Mouse (Mus musculus): ENCODE measurements around the gene Gm867.
A peak's percentile ranks its signal among the peaks of the same experiment; 100 is the strongest.

Gene Gm867

DNA sequence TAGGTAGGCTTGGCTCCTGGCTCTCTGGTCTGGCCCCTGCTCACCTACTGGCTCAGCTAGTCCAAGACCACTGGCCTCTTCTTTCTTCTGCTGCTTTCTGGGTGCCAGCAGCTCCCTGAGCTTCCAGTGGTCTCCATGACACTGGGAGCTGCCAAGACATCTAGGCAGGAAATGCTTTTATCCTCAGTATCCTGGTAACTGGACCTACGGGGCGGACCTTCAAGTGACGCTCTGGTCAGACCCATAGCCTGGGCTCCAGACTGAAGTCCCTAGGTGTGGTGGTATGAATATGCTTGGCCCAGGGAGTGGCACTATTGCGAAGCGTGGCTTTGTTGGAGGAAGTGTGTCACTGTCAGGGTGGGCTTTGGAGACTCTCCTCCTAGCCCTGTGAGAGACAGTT, at the start of gene Gm867:
Gene Gm867 (minus strand): TSS at position 153 of the 400 bp plus-strand sequence.
- DNase-seq (ENCODE audit: low spot score): no peak

DNA sequence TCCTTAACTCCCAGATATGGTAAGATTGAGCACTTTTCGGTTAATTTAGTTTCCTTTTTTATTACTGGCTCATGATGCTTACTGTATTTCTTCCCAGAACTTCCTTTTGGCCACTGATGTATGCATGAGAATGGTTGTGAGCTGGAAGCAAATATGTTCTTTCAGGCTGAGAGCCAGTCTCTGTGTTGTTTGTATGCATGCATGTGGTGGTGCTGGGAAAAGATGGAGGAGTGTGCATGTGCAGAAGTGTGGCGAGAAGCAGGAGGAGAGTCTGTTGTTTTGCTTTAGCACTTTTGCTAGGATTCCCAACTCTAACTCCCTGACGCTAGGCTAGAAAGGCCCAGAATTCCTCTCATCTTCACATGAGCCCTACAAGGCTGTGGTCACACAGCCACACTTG, 39.0 kb upstream of the Gm867 start:
- DNase-seq (ENCODE audit: low spot score): no peak

DNA sequence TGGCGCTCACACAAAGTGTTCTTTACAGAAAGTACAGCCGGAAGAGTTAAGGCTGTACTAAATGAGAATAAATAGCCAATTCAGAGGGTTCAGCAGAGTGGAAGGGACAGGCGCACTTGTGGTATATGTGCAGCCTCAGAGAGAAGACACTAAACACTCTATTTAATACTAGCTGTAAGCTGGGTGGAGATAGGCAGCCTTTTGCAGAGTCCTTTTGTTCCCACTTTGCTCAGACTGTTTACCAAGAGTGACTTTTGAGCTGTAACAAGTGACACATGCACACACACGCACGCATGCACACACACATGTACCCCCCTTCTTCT, 38.3 kb upstream of the Gm867 start:
- DNase-seq (ENCODE audit: low spot score): no peak

DNA sequence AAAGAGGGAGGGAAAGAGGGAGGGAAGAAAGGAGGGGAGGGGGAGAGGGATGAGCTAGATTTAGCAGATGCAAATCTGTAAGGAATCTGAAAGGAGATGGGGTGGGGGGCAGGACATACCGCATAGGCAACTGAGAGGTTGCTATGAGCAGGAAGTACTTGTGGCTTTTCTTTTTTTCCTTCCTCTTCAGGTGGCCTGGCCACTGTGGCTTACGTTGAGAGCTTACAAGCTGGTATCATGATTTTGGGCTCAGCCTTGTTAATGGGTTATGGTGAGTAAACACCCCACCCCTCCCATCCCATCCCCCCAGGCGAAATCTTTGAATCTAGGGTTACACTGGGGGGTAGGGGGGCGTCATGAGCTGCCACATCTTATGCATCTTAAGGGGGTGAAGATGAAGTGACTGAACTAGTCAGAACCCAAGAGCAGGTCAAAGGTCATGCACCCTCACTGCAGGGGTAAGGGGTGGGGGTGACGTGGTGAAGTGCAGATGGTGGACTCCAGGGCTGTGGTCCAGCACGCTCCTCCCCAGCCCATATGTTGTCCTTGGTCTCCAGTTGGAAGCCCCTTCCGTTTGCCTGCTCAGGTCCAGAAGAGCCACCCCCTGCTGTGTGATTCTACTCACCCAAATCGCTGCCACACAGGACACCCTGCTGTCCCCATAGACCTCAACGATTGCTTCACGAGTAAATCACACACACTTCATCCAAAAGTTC, 37.8 kb upstream of the Gm867 start:
- no peak for DNase-seq (ENCODE audit: low spot score)

DNA sequence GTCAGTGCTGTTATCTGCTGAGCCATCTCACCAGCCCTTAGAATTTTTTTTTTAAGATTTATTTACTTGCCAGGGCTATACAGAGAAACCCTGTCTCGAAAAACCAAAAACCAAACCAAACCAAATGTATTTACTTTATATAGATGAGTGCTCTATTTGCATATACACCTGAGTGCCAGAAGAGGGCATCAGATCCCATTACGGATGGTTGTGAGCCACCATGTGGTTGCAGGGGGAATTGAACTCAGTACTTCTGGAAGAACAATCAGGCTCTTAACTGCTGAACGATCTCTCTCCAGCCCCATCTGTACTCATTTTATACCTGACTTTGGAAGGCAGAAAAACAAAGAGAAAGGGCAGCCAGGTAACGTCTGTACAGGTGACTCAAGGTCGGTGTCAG, 34.7 kb upstream of the Gm867 start:
- DNase-seq (ENCODE audit: low spot score): no peak

DNA sequence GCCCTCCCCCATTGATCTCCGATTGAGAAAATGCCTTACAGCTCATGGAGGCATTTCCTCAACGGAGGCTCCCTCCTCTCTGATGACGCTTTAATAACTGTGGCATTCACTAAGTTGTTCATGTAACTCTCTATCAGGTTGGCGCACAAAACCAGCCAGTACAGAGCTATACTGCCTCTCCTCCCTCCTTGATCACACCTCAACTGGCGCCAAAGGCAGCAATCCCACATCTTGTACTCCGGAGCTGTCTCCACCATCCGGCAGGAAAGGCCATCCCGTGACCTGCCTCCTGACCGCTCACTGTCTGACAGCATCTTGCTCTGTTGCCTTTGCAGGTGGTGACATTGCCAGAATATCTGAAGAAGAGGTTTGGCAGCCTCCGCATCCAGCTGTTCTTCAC, 33.4 kb upstream of the Gm867 start:
- DNase-seq (ENCODE audit: low spot score): no peak

DNA sequence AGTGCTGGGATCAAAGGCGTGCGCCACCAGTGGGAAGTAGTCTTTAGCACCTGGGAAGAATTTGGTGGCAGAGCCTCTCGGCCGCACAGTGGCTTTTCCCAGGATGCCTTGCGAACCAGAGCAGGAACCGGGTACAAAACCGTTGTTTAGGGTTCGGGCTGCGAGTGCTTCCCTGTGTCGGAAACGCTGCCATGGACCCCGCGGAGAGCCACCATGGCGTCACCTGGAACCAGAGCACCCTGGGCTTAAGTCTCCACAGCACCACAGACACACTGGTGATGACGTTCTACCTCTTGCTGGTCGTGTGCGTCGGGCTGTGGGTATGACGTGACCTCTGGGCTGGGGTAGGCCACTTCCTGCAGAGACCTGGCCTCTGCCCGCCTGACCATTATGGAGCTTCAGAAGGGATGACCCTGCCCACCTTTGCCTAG, 13.9 kb upstream of the Gm867 start, which contains the start of gene Gm5134:
Gene Gm5134 (plus strand): TSS at position 134 of the 431 bp plus-strand sequence.
- no peak for DNase-seq (ENCODE audit: low spot score)

DNA sequence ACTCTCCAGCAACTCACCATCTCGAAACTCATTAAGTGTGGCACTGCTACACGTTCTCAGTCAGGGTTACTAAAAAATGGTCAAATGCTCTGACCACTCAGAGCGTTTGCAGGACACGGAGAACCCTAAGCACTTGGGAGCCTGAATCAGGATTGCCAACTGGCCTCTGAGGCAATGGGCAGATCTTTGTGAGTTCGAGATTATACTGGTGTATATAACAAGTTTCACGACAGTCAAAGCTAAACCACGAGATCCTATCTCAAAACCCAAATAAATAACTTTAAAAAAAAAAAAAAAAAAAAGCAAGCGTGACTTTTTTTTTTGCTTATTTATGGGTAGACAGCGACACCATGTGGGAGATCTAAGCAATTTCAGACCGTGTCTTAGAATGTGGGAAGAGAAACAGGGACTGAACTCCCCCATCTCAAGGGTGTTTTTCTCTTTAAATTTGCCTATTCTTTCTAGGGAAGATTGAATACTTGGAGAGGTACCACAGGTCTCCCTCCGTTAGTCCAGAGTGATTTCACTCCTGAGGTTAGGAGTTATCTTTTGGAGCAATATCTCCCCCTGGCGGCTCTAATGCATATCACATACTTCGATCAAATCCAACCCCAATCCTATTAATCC, 11.1 kb upstream of the Gm867 start:
- DNase-seq (ENCODE audit: low spot score): peak; percentile 70

DNA sequence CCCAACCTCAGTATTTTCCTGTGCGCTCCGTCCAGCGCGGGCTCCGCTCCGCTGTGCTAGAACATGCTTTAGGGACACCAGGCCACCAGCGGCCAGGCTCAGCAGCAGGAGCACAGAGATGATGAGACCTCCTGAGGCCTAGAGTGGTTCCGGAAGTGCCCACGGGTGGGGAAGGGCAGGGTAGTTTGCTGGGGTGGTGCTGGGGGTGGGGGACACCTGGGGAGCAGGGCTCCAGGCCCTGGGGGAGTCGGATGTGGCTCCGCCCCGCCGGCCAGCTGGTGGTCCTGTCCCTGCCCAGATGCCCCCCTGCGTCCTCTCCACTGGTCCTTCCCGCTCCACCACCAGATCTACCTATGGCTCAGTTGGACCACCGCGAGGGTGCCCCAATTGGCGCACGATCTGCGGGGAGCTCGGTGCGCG, 10.3 kb upstream of the Gm867 start:
- no peak for DNase-seq (ENCODE audit: low spot score)

DNA sequence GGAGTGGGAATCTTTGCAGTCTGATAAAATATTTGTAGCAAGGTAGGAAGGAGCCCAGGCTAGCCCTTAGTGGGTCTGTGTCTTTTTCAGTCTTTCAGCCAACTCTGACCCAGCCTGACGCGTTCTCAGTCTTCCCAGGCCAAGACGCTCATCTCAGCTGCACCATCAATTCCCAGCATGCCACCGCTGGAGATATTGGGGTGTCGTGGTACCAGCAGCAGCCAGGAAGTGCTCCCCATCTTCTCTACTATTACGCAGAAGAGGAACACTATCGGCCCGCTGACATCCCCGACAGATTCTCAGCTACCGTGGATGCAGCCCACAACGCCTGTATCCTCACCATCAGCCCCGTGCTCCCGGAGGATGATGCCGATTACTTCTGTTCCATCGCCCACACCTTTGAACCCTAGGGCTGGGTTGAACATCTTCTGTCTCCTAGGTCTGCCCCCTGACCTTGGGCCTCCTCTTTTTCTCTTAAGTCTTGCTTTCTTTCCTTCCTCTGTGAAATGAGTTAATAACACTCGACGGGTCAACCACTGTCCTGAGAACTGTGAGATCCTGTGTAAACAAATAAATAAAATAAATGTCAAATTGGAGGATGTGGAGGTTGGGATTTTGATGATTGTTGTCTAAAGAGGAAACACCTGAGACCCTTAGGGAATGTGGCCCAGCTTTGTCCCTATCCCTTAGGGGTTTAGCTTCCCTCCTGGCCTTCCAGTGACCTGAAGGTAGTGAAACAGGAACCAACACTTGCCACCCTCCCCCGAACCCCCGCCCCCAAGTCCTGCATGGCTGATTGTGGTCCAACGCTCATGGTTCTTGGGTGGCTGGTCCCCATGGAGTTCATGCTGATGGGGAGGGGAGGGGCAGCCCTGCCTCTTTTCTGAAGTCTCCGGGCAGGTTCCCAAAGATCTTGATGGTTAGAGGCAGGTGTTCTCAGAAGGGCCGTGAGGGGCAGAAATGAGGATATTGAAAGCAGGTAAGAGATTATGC, 8.9 kb upstream of the Gm867 start:
- DNase-seq (ENCODE audit: low spot score): no peak

DNA sequence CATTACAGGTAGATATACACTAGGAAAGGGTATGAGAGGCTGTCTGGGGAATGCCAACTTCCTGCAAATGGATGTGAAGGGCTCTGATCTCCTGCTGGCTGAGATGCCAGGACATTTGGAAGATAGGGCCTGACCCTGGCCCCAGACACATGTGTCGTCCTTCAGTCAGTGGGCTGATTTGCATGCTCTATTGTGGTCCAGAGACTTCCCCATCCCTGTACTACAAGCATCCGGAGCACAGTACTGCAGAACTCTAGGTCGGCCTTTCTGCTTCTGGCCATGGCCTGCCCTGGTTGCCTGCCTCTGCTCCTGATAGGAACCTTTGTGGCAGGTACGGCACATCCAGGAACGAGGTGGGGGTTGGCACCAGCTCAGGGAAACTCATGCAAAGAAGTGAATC, 7.6 kb upstream of the Gm867 start:
- no peak for DNase-seq (ENCODE audit: low spot score)

DNA sequence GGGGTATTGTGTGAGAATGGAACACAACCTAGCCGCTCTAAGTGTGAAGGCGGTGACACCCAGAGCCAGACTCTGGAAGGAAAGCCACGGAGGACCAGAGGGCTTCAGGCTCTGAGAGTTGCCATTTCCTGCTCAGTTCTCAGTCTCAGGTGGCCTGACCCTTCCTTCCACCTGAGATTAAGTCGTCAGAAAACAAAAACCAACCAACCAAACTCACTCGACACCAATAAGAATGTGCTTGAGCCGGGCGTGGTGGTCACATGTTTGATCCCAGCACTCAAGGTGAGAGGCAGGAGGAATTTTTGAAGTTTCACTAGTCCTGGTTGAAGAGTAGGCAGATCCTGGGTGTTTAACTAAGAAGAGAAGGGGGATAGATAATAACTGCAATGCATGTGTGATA, 5.4 kb upstream of the Gm867 start:
- no peak for DNase-seq (ENCODE audit: low spot score)

DNA sequence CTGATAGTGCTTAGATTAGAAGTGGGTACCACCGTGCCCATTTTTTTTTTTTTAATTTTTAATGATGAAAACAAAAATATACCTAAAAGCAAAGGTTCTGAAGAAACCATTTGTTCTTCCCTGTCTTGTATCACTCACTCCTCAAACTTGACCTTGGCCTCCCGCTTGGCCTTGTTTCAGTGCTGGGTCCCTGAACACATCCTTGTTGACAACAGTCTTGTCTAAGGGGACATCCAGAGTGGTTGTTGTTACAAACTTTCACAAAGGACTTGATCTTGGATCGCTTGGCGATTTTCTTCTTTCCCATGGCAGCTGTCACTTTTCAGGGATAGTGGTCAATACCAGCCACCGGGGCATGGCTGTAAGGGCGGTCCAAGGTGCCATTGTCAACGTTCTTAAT, 4.7 kb upstream of the Gm867 start:
- DNase-seq (ENCODE audit: low spot score): no peak

DNA sequence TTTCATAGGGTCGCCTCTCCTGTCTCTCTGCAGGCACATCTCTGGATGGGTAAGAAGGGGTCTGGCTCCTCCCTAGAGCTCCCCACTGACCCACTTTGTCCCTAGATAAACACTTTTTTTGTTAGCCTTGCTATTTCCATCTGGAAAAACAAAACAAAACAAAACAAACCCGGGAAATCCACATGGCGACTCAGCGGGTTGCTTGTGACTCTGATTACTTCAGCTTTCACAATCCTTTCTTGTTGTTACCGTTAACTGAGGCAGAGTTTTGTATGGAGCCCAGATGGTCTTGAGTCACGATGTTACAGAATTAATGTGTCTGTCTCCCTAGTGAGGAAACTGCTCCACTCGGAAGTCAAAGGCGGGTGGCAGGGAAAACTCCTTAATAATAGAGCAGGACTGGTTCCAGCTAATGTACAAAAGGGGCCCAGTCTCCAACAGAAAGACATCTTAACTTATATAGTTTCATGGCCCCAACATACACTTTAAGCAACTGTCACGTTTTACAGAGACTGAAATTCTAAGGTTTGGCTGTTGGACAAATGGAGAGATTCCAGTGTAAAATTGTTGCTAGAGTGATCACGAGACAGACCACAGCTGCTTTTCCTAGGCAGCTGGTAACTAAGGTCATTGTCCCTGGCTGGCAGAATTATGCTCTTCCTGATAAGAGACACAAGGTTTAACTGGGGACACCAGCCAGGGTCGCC, 3.7 kb upstream of the Gm867 start:
- no peak for DNase-seq (ENCODE audit: low spot score)

DNA sequence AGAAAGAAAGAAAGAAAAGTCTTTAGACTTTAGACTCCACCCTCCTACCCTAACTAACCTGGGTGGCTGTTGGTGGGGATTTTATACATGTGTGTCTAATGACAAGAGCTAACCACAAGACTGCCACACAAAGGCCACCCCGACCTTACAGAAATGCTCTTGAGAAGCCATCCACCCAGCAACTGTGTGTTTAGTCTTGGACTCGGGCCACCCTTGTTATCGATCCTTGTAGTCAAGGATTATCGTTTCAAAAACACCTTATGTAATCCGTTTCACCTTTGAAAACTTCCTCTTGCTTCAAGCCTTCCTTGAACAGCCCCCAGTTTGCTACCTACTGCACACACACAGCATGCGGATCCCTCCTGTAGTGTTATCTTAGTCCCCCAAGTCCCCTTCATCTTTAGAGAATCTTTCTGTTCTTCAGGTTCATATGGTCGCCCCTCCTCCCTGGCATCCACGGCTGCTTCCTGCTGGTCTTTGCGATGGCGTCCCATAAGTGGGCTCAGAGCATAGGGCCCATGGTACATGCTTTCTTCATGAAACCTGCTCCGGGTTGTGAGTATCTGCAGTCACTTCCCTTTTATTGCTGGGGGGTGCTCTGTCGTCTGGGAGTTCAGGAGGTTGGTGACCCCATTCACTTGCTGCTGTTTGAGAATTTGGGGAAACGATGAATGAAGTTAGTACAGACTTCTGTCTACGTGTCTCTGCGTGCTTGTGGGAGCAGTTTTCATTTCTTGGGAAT, 2.4 kb upstream of the Gm867 start, which contains the start of gene Vpreb3:
Gene Vpreb3 (plus strand): TSS at position 322 of the 742 bp plus-strand sequence.
- DNase-seq (ENCODE audit: low spot score): no peak

DNA sequence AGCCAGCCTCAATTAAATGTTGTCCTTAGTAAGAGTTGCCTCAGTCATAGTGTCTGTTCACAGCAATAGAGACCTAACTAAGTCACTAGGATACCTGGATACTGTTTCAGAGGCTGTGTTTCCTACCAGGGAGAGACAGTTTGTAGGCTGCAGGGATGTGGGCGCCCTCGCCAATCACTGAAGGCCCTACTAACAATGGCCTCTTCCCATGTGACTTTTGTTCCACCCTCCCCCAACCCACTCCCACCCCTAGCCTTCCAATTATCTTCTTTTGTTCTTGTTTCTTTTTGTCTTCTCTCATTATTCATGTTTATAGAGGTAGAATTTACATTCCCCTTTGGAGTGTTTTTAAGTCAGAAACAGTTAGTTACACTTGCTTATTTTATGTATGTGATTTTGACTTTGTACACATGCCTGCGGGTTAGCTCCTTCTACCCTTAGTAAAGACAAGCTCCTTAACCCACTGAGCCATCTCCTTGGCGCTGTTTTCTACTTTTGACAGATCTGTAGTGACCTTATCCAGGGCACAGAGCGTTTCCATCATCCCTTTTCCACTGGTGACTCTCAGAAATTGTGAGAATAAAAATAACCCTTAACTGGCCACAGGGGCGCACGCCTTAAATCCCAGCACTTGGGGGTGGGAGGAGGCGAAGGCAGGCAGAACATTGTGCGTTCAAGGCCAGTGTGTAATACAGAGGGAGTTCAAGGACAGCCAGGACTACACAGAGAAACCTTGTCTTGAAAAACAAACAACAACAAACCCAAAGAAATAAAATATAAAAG, 761 bp upstream of the Gm867 start:
- no peak for DNase-seq (ENCODE audit: low spot score)

DNA sequence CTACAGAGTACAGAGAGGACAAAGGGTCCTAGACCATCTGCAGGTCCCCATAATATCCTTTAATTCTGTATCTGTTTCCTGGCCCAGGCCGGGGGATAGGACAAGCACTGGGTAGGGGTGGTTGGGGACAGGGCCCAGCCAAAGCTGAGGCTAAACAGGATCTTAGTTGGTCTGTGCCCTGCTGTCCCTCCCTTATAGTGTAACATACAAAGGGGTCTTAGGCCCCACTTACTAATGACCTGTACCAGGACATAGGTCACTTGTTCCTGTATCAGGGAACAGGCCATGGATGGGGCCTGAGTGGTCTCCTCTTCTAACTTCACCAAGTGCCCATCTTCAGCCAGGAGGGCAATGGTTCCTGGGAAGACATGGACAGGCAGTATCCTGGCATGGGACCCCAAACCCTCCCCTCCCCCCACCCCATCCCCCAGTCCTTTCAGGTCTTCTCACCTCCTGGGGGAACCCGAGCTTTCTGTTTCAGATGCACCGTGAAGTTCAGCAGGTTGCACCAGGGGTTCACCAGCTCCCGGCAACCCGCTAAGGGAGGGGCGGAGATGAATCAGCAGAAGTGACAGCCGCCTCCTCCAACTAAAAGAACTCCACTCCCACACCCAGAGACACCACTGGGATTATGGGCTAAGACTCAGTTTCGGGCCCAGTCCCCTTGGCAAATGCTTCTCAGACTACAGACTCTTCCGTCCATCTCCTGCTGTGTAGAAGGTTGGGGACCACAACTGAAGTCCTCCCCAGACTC, 814 bp downstream of the Gm867 start:
- no peak for DNase-seq (ENCODE audit: low spot score)

DNA sequence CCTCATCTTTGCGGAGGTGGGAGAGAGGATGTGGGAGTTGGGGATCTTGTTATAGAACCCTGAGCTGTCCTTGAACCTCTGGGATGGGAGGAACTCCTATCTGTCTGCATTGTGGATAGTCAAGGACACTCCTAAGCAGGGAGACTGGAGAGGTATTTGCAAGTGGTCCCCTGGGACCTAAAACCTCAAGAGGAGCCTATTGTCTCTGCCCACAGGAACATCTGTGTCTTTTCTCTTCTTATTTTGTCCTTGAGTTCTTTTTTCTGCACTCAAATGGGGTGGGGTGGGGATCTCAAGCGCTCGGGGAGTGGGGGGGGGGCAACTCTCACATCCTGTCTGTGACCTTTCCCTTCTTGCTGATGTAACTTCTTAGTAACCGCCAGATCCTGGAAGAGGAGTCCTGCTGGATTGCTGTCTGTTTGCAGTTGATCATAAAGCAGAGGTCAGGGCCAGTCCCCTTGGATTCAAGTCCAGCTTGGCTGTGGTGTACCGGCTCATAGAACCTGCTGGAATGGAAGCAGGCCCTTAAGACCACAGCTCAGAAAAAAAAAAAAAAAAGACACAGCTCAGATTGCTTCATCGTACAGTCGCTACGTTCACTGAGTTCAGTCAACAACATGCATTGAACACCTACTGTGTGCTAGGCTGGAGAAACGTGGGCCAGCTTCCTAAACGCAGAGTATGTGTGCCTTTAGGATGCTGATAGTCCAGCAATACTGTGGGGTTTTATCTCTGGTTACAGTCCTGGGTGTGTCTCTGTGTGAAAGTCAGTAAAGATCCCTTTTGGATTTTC, 2.4 kb downstream of the Gm867 start:
- no peak for DNase-seq (ENCODE audit: low spot score)

Measured in layer of hippocampus, adult 11-12 months (tissue).